In genomic region chr6:129181683-129182082, GRCm38 (mm10) we compare ENCODE assay signal across 8 mouse cellular contexts. TPM values are rescaled to one million over a fixed set of nuclear protein-coding genes. Genes with fewer than 3 reads are reported as not detected.
DNase-seq lines count a peak whose midpoint lies in the region; ATAC-seq and TF ChIP-seq lines count a peak whose summit lies in the region.

No protein-coding gene starts in this region.

- H3K27ac ChIP-seq in hindbrain, postnatal 0 days: no peak overlapping the region
- peak overlapping the region; percentile 78; the same call in 1 of the 2 replicates for H3K27ac ChIP-seq in stomach, embryonic 15.5 days

- no peak for TF ChIP-seq CTCF in hindbrain, postnatal 0 days (IDR thresholded peaks at IDR 0.05; ENCODE audit: low read depth)

- peak overlapping the region; percentile 19; the same call in 1 of the 2 replicates for H3K4me3 ChIP-seq in hindbrain, postnatal 0 days (ENCODE audit: low read length)
- H3K4me3 ChIP-seq in stomach, embryonic 15.5 days (replicated peaks): peak overlapping the region; percentile 42

- no peaks in the 10 kb centered on the region for H3K9me3 ChIP-seq in hindbrain, postnatal 0 days (ENCODE audit: low read length)
- no peaks in the 10 kb centered on the region for H3K9me3 ChIP-seq in stomach, embryonic 15.5 days

- no peaks in the 10 kb centered on the region for H3K27me3 ChIP-seq in hindbrain, postnatal 0 days (ENCODE audit: insufficient read depth, low read length)
- H3K27me3 ChIP-seq in stomach, embryonic 15.5 days (replicated peaks): no peaks in the 10 kb centered on the region

- peak; percentile 18 for DNase-seq in gastrocnemius, postnatal 14 days
- DNase-seq in gastrocnemius, adult 18-20 months (ENCODE audit: low spot score): no peak
- DNase-seq in brain, adult 2 months (ENCODE audit: low read depth, low spot score): peak; percentile 68
- peak; percentile 3 for DNase-seq in hindbrain, postnatal 0 days (ENCODE audit: low spot score)
- DNase-seq in lung, adult 18-20 months: peak; percentile 47 to 74
- no peak for DNase-seq in spleen, postnatal 36 days (ENCODE audit: low spot score in 2 of 2)
- DNase-seq in adrenal gland, adult 18-20 months (ENCODE audit: low spot score in 2 of 2): no peak

- H3K4me1 ChIP-seq in hindbrain, postnatal 0 days (ENCODE audit: insufficient read depth, low read length): no peaks in the 10 kb centered on the region
- no peaks in the 10 kb centered on the region for H3K4me1 ChIP-seq in stomach, embryonic 15.5 days

- H3K36me3 ChIP-seq in hindbrain, postnatal 0 days (ENCODE audit: insufficient read depth, low read length): no peaks in the 10 kb centered on the region
- peaks cover 16% of the 10 kb centered on the region; the same call in 1 of the 2 replicates for H3K36me3 ChIP-seq in stomach, embryonic 15.5 days

- H3K4me2 ChIP-seq in hindbrain, postnatal 0 days (ENCODE audit: low read depth, low read length): peak overlapping the region; percentile 41
- peak overlapping the region; percentile 48 for H3K4me2 ChIP-seq in stomach, embryonic 15.5 days

- no peak for ATAC-seq in hindbrain, postnatal 0 days
- no peak for ATAC-seq in stomach, embryonic 15.5 days (ENCODE audit: insufficient read depth, low FRiP score, low read depth)

- intact Hi-C loops in gastrocnemius, postnatal 14 days (cut with DNase I; ENCODE audit: low total_unique reads): no loop called here

- H3K9ac ChIP-seq in hindbrain, postnatal 0 days (replicated peaks; ENCODE audit: low read length): no peak overlapping the region
- H3K9ac ChIP-seq in stomach, embryonic 15.5 days: no peak overlapping the region

RNA-seq across cellular contexts. Expression of gene Clec2d, which starts 1.3 kb away (rescaled TPM):
- total RNA-seq in gastrocnemius, postnatal 14 days (2021): 10 to 100 TPM; 42.2 to 57.2 TPM
- total RNA-seq in gastrocnemius, adult 18-20 months (2021): 10 to 100 TPM; 54.9 to 94.0 TPM
- 10.0 and 10.5 TPM in 2 replicates for total RNA-seq in hindbrain, postnatal 0 days (2014; rRNA removed)
- polyA plus RNA-seq in hindbrain, postnatal 0 days (2015; fragmentation: Nextera tagmentation; extraction: Ambion mirVana): 0.24 TPM in 1 of 2 replicates, not detected in the other
- 0.85 and 1.1 TPM in 2 replicates for polyA plus RNA-seq in stomach, embryonic 15.5 days (2015; fragmentation: Nextera tagmentation; extraction: Ambion mirVana)
- 10 to 100 TPM; 36.6 to 74.6 TPM for total RNA-seq in adrenal gland, adult 18-20 months (2021)

Comparison
In these comparisons a context has a peak if more than half of its experiments do, and no peak if none do; other contexts are left out.
1. DNase-seq: peak in gastrocnemius, postnatal 14 days (single experiment), brain, adult 2 months (single experiment), hindbrain, postnatal 0 days (single experiment) and lung, adult 18-20 months (2 of 2); none in gastrocnemius, adult 18-20 months (single experiment), spleen, postnatal 36 days (0 of 2) and adrenal gland, adult 18-20 months (0 of 2).